24 mouse cellular contexts compared by ENCODE assay signal in the genomic region with DNA sequence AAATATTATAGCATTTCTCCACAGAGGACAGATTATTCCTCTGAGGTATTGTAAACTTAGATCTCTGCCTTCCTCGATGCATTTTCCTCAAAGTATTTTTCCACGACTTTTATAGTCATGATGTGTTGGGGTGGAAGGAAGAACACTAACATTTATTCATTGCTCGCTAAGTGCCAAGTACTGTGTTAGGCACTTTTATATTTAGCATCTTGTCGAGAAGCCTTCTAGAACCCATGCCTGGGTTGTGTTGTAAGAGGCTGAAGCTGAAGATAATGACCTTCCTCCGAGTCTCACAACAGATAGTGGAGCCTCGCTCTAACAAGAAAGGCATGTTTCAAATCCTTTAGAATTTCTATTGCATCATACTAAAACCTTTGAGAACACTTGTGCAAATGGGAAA. TPM values are rescaled to one million over a fixed set of nuclear protein-coding genes. Genes with fewer than 3 reads are reported as not detected.
DNase-seq lines count a peak whose midpoint lies in the region; ATAC-seq and TF ChIP-seq lines count a peak whose summit lies in the region.
"Had no signal": no experiment of that assay in that cellular context is flagged by ENCODE, and none has a peak within 500 bp of the region (broad histone marks: within the 10 kb centered on the region; RNA-seq: fewer than 3 reads in every experiment).

No protein-coding gene starts in this region.

- H3K4me3 ChIP-seq in intestine, embryonic 15.5 days (replicated peaks), result no peak overlapping the region
- H3K4me3 ChIP-seq in intestine, postnatal 0 days (ENCODE audit: low read depth, low read length), result no peak overlapping the region
- H3K4me3 ChIP-seq in stomach, embryonic 15.5 days (replicated peaks), result no peak overlapping the region
- no peak overlapping the region for H3K4me3 ChIP-seq in stomach, postnatal 0 days (ENCODE audit: low read depth, low read length)
- H3K4me3 ChIP-seq: embryonic facial prominence, embryonic 13.5 days; forebrain, embryonic 12.5 days; gastrocnemius, adult 2 months; heart, embryonic 13.5 days; hindbrain, embryonic 12.5 days had no signal

- ATAC-seq in frontal cortex, adult (ENCODE audit: low TSS enrichment), result peak; percentile 93
- ATAC-seq in intestine, embryonic 15.5 days, result 0 out of 2 replicates have a peak, but pooled peaks have one; percentile 17
- ATAC-seq in intestine, postnatal 0 days, result no peak
- ATAC-seq in stomach, embryonic 15.5 days (ENCODE audit: insufficient read depth, low FRiP score, low read depth), result no peak
- no peak for ATAC-seq in stomach, postnatal 0 days (ENCODE audit: low FRiP score, low TSS enrichment)
- ATAC-seq: activated CD4-positive, CD25-positive, alpha-beta regulatory T cell, adult 4 months; forebrain, embryonic 16.5 days; hindbrain, postnatal 0 days; Patski had no signal

- H3K27ac ChIP-seq in intestine, embryonic 15.5 days, result no peak overlapping the region
- no peak overlapping the region for H3K27ac ChIP-seq in intestine, postnatal 0 days (ENCODE audit: low read depth, low read length)
- H3K27ac ChIP-seq in stomach, embryonic 15.5 days, result peak overlapping the region; percentile 51; the same call in 1 of the 2 replicates
- H3K27ac ChIP-seq in stomach, postnatal 0 days (replicated peaks), result no peak overlapping the region
- H3K27ac ChIP-seq: embryonic facial prominence, embryonic 13.5 days; forebrain, embryonic 12.5 days; gastrocnemius, adult 2 months; heart, embryonic 13.5 days; hindbrain, embryonic 12.5 days; hindbrain, postnatal 0 days had no signal

- no peak for TF ChIP-seq CTCF in intestine, postnatal 0 days (IDR thresholded peaks at IDR 0.05; ENCODE audit: low read depth)
- no peak for TF ChIP-seq CTCF in stomach, postnatal 0 days (IDR thresholded peaks at IDR 0.05; ENCODE audit: low read depth)

- WGBS in intestine, embryonic 15.5 days, result 38% methylated on average over 6 of the region's 6 CpGs
- WGBS in intestine, postnatal 0 days, result 51% methylated on average over 6 of the region's 6 CpGs
- WGBS in stomach, embryonic 15.5 days, result 33% methylated on average over 6 of the region's 6 CpGs
- 29% methylated on average over 6 of the region's 6 CpGs for WGBS in stomach, postnatal 0 days

- no peaks in the 10 kb centered on the region for H3K27me3 ChIP-seq in intestine, embryonic 15.5 days (replicated peaks)
- H3K27me3 ChIP-seq in intestine, postnatal 0 days (replicated peaks; ENCODE audit: control insufficient read depth, insufficient read depth, low read length), result no peaks in the 10 kb centered on the region
- no peaks in the 10 kb centered on the region for H3K27me3 ChIP-seq in stomach, embryonic 15.5 days (replicated peaks)
- no peaks in the 10 kb centered on the region for H3K27me3 ChIP-seq in stomach, postnatal 0 days (ENCODE audit: control insufficient read depth, insufficient read depth, low read length)
- H3K27me3 ChIP-seq: embryonic facial prominence, embryonic 13.5 days; forebrain, embryonic 12.5 days; heart, embryonic 13.5 days; hindbrain, embryonic 12.5 days; Patski had no signal

- DNase-seq in frontal cortex, postnatal 25 days (ENCODE audit: low spot score in 2 of 2), result no peak
- DNase-seq in stomach, postnatal 0 days (ENCODE audit: low spot score), result no peak
- no peak for DNase-seq in embryo, embryonic 9.5 days (ENCODE audit: extremely low spot score)
- no peak for DNase-seq in kidney, postnatal 25 days
- DNase-seq: adrenal gland, postnatal 14 days; B cell, adult 2 months; cerebellum, adult 11 months; cerebellum, adult 8-10 months; cerebellum, postnatal 14 days; gastrocnemius, adult 2 months; gastrocnemius, postnatal 25 days; heart, postnatal 4 days had no signal

- H3K9ac ChIP-seq in intestine, embryonic 15.5 days, result no peak overlapping the region
- no peak overlapping the region for H3K9ac ChIP-seq in intestine, postnatal 0 days (ENCODE audit: low read depth, low read length)
- H3K9ac ChIP-seq in stomach, embryonic 15.5 days, result no peak overlapping the region
- no peak overlapping the region for H3K9ac ChIP-seq in stomach, postnatal 0 days (ENCODE audit: low read length)
- H3K9ac ChIP-seq: embryonic facial prominence, embryonic 13.5 days; forebrain, embryonic 12.5 days; heart, embryonic 13.5 days; hindbrain, embryonic 12.5 days had no signal

- H3K9me3 ChIP-seq in intestine, embryonic 15.5 days, result no peaks in the 10 kb centered on the region
- H3K9me3 ChIP-seq in intestine, postnatal 0 days (ENCODE audit: control insufficient read depth), result no peaks in the 10 kb centered on the region
- no peaks in the 10 kb centered on the region for H3K9me3 ChIP-seq in stomach, embryonic 15.5 days
- H3K9me3 ChIP-seq in stomach, postnatal 0 days (ENCODE audit: control insufficient read depth, low read length), result no peaks in the 10 kb centered on the region
- H3K9me3 ChIP-seq: embryonic facial prominence, embryonic 13.5 days; forebrain, embryonic 12.5 days; heart, embryonic 13.5 days; hindbrain, embryonic 12.5 days had no signal

- H3K4me1 ChIP-seq in intestine, embryonic 15.5 days (replicated peaks), result no peaks in the 10 kb centered on the region
- H3K4me1 ChIP-seq in intestine, postnatal 0 days (replicated peaks; ENCODE audit: control insufficient read depth, insufficient read depth, low read length), result no peaks in the 10 kb centered on the region
- H3K4me1 ChIP-seq in stomach, embryonic 15.5 days, result 0 out of 2 replicates have a peak, but pooled peaks cover 3% of the 10 kb centered on the region
- no peaks in the 10 kb centered on the region for H3K4me1 ChIP-seq in stomach, postnatal 0 days (replicated peaks; ENCODE audit: control insufficient read depth, insufficient read depth)
- H3K4me1 ChIP-seq: embryonic facial prominence, embryonic 13.5 days; forebrain, embryonic 12.5 days; hindbrain, embryonic 12.5 days had no signal

- H3K36me3 ChIP-seq in intestine, embryonic 15.5 days, result no peaks in the 10 kb centered on the region
- H3K36me3 ChIP-seq in intestine, postnatal 0 days (ENCODE audit: control insufficient read depth, insufficient read depth), result no peaks in the 10 kb centered on the region
- no peaks in the 10 kb centered on the region for H3K36me3 ChIP-seq in stomach, embryonic 15.5 days
- H3K36me3 ChIP-seq in stomach, postnatal 0 days (ENCODE audit: control insufficient read depth, insufficient read depth, low read length), result no peaks in the 10 kb centered on the region
- H3K36me3 ChIP-seq: embryonic facial prominence, embryonic 13.5 days; forebrain, embryonic 12.5 days; heart, embryonic 13.5 days; hindbrain, embryonic 12.5 days had no signal

- no peak overlapping the region for H3K4me2 ChIP-seq in intestine, embryonic 15.5 days (replicated peaks)
- H3K4me2 ChIP-seq in intestine, postnatal 0 days (replicated peaks; ENCODE audit: low read depth), result no peak overlapping the region
- no peak overlapping the region for H3K4me2 ChIP-seq in stomach, embryonic 15.5 days
- no peak overlapping the region for H3K4me2 ChIP-seq in stomach, postnatal 0 days (replicated peaks; ENCODE audit: low read depth)
- H3K4me2 ChIP-seq: embryonic facial prominence, embryonic 13.5 days; forebrain, embryonic 12.5 days; heart, embryonic 13.5 days; hindbrain, embryonic 12.5 days had no signal

- TF ChIP-seq EP300 in stomach, postnatal 0 days (optimal IDR thresholded peaks at IDR 0.05), result no peak

RNA-seq across cellular contexts. Expression of gene Cdk17, which starts 8.9 kb away (rescaled TPM):
- 13.6 and 14.0 TPM in 2 replicates for polyA plus RNA-seq in intestine, embryonic 15.5 days (2015; fragmentation: Nextera tagmentation; extraction: Ambion mirVana)
- 8.2 and 8.9 TPM in 2 replicates for polyA plus RNA-seq in intestine, postnatal 0 days (2015; fragmentation: Nextera tagmentation; extraction: Ambion mirVana)
- polyA plus RNA-seq in stomach, embryonic 15.5 days (2015; fragmentation: Nextera tagmentation; extraction: Ambion mirVana), result 15.8 and 17.6 TPM in 2 replicates
- polyA plus RNA-seq in stomach, postnatal 0 days (2015; fragmentation: Nextera tagmentation; extraction: Ambion mirVana), result 8.2 and 8.6 TPM in 2 replicates

Comparison
In these comparisons a context has a peak if more than half of its experiments do, and no peak if none do; other contexts are left out.
1. ATAC-seq: peak in frontal cortex, adult (single experiment) and intestine, embryonic 15.5 days (single experiment); none in intestine, postnatal 0 days (single experiment), stomach, embryonic 15.5 days (single experiment) and stomach, postnatal 0 days (single experiment).